28 mouse cellular contexts compared by ENCODE assay signal in genomic region chr12:73514722-73515121, GRCm38 (mm10). TPM values are rescaled to one million over a fixed set of nuclear protein-coding genes. Genes with fewer than 3 reads are reported as not detected.
DNase-seq lines count a peak whose midpoint lies in the region; ATAC-seq and TF ChIP-seq lines count a peak whose summit lies in the region.
"Had no signal": no experiment of that assay in that cellular context is flagged by ENCODE, and none has a peak within 500 bp of the region (broad histone marks: within the 10 kb centered on the region; RNA-seq: fewer than 3 reads in every experiment).

No protein-coding gene starts in this region.

- no peaks in the 10 kb centered on the region for H3K36me3 ChIP-seq in embryonic facial prominence, embryonic 13.5 days
- no peaks in the 10 kb centered on the region for H3K36me3 ChIP-seq in myocyte (ENCODE audit: control insufficient read depth, insufficient read depth)
- H3K36me3 ChIP-seq: forebrain, embryonic 12.5 days; forebrain, embryonic 15.5 days; G1E; heart, embryonic 15.5 days had no signal

- intact Hi-C loops in left cerebral cortex, postnatal 36 days (cut with DNase I): no loop called here

- H3K9me3 ChIP-seq in embryonic facial prominence, embryonic 13.5 days: no peaks in the 10 kb centered on the region
- H3K9me3 ChIP-seq: forebrain, embryonic 12.5 days; forebrain, embryonic 15.5 days; G1E; heart, embryonic 15.5 days had no signal

- no peak overlapping the region for H3ac ChIP-seq in myocyte (ENCODE audit: control insufficient read depth, insufficient read length)

- no peaks in the 10 kb centered on the region for H3K79me2 ChIP-seq in myocyte (ENCODE audit: control insufficient read depth, insufficient read depth)

- no peak overlapping the region for H3K4me3 ChIP-seq in embryonic facial prominence, embryonic 13.5 days
- no peak overlapping the region for H3K4me3 ChIP-seq in myocyte
- H3K4me3 ChIP-seq: erythroblast, embryonic 14.5 days; forebrain, embryonic 12.5 days; forebrain, embryonic 15.5 days; heart, embryonic 15.5 days had no signal

- DNase-seq in NIH3T3 (ENCODE audit: low read depth): peak; percentile 64
- no peak for DNase-seq in heart, adult 18-20 months
- no peak for DNase-seq in left cerebral cortex, postnatal 36 days (ENCODE audit: low spot score in 2 of 2)
- no peak for DNase-seq in heart, postnatal 4 days
- DNase-seq: adrenal gland, adult 2 months; adrenal gland, postnatal 14 days; cerebellum, adult 11 months; cerebellum, adult 2 months; cerebellum, adult 9-11 months; cerebellum, postnatal 25 days; gastrocnemius, postnatal 10 days; gastrocnemius, postnatal 36 days; heart, postnatal 10 days; heart, postnatal 36 days had no signal

- no peak overlapping the region for H3K9ac ChIP-seq in embryonic facial prominence, embryonic 13.5 days
- H3K9ac ChIP-seq: forebrain, embryonic 12.5 days; forebrain, embryonic 15.5 days; heart, embryonic 15.5 days; hindbrain, embryonic 14.5 days had no signal

- H3K4me1 ChIP-seq in embryonic facial prominence, embryonic 13.5 days: peaks cover 70% of the 10 kb centered on the region
- H3K4me1 ChIP-seq: forebrain, embryonic 12.5 days; forebrain, embryonic 15.5 days had no signal

- H3K27ac ChIP-seq in embryonic facial prominence, embryonic 13.5 days: peak overlapping the region; percentile 39; the same call in 1 of the 2 replicates
- H3K27ac ChIP-seq: forebrain, embryonic 12.5 days; forebrain, embryonic 15.5 days; heart, embryonic 15.5 days; hindbrain, embryonic 14.5 days; hindbrain, postnatal 0 days had no signal

- WGBS in embryonic facial prominence, embryonic 13.5 days: 23% methylated on average over 6 of the region's 6 CpGs

- peak overlapping the region; percentile 16; the same call in 1 of the 2 replicates for H3K4me2 ChIP-seq in embryonic facial prominence, embryonic 13.5 days
- H3K4me2 ChIP-seq in myocyte (ENCODE audit: low read depth): peak overlapping the region; percentile 45
- H3K4me2 ChIP-seq: forebrain, embryonic 12.5 days; forebrain, embryonic 15.5 days; heart, embryonic 11.5 days; heart, embryonic 15.5 days; hindbrain, embryonic 14.5 days had no signal

- ATAC-seq in embryonic facial prominence, embryonic 13.5 days (ENCODE audit: insufficient number of reproducible peaks, insufficient read depth, low FRiP score, low TSS enrichment, low read depth): no peak
- ATAC-seq: forebrain, embryonic 15.5 days; hindbrain, postnatal 0 days; inflammation-experienced regulatory T-cells, adult 6 months; intestine, embryonic 16.5 days had no signal

- TF ChIP-seq POLR2A in myocyte (IDR thresholded peaks at IDR 0.05; ENCODE audit: insufficient read length, low read depth): no peak

- peaks cover 10% of the 10 kb centered on the region; the same call in 1 of the 2 replicates for H3K27me3 ChIP-seq in embryonic facial prominence, embryonic 13.5 days
- no peaks in the 10 kb centered on the region for H3K27me3 ChIP-seq in myocyte (ENCODE audit: control insufficient read depth, insufficient read depth, insufficient read length)
- H3K27me3 ChIP-seq: CH12.LX; forebrain, embryonic 15.5 days; heart, embryonic 15.5 days had no signal

TF ChIP-seq in myocyte, 11 proteins besides CTCF, POLR2A, EP300 and RAD21:
- no peak for TF ChIP-seq POLR2AphosphoS2 (IDR thresholded peaks at IDR 0.05; ENCODE audit: insufficient read length, low read depth)
- no peak for TF ChIP-seq REST (IDR thresholded peaks at IDR 0.05; ENCODE audit: insufficient read depth, insufficient read length)
- TF ChIP-seq SRF (IDR thresholded peaks at IDR 0.05; ENCODE audit: control insufficient read depth, insufficient read length, low read depth): no peak
- TF ChIP-seq MYOD1 (IDR thresholded peaks at IDR 0.05; ENCODE audit: control insufficient read depth in 1 of 3, insufficient read length in 2 of 3, low read depth in 2 of 3): peak in 2 of 3 experiments; percentile 49 to 69
- TF ChIP-seq MAX (IDR thresholded peaks at IDR 0.05; ENCODE audit: low read depth): no peak
- no peak for TF ChIP-seq TCF3 (IDR thresholded peaks at IDR 0.05; ENCODE audit: insufficient read length, low read depth)
- TF ChIP-seq E2F4 (IDR thresholded peaks at IDR 0.05; ENCODE audit: insufficient read depth): no peak
- TF ChIP-seq TCF12 (IDR thresholded peaks at IDR 0.05; ENCODE audit: insufficient read depth, poor library complexity, severe bottlenecking): peak; percentile 18
- TF ChIP-seq CEBPB (IDR thresholded peaks at IDR 0.05; ENCODE audit: insufficient read depth, poor library complexity, severe bottlenecking): no peak
- no peak for TF ChIP-seq USF1 (IDR thresholded peaks at IDR 0.05; ENCODE audit: low read depth)
- peak in 2 of 3 experiments; percentile 24 to 80 for TF ChIP-seq MYOG (IDR thresholded peaks at IDR 0.05; ENCODE audit: control insufficient read depth in 1 of 3, insufficient read depth in 1 of 3, insufficient read length in 2 of 3, low read depth in 2 of 3)
TF ChIP-seq in myocyte: peak in this region for 3.

RNA-seq across cellular contexts. Expression of gene Tmem30b, which starts 31.5 kb away (rescaled TPM):
- 13.6 and 16.1 TPM in 2 replicates for polyA plus RNA-seq in embryonic facial prominence, embryonic 13.5 days (2015; fragmentation: Nextera tagmentation; extraction: Ambion mirVana)
- not detected for polyA plus RNA-seq in myocyte (2012; fragmentation: generic; extraction: Trizol)
- total RNA-seq in heart, adult 18-20 months (2021): under 1 TPM; 0.32 to 0.41 TPM
- under 1 TPM in 1 of 2 experiments, not detected in 1; 0.12 TPM for total RNA-seq in left cerebral cortex, postnatal 36 days (2021)
- under 1 TPM; 0.31 to 0.32 TPM for total RNA-seq in heart, postnatal 4 days (2021)
- total RNA-seq: CH12.LX; granulocyte monocyte progenitor cell, adult 5-6 weeks had no signal
- polyA plus RNA-seq: erythroblast, embryonic 14.5 days; G1E had no signal
